Mouse (Mus musculus): Measurements from ENCODE around the gene Snrpe.

Gene Snrpe

GRCm38 (mm10) chr1:133609771-133610502 is at the start of gene Snrpe:
Gene Snrpe, minus strand, starts transcription at chr1:133610291.
- DNase-seq = peak; percentile 97 to 98

- peak in 1 of 2 experiments; percentile 10 for DNase-seq
Measured at GRCm38 (mm10) chr1:133658878-133659277, 48.8 kb upstream of the Snrpe start.

GRCm38 (mm10) chr1:133656811-133657210 is 46.7 kb upstream of the Snrpe start:
- no peak for DNase-seq

- DNase-seq = no peak
Measured at GRCm38 (mm10) chr1:133653033-133653432, 42.9 kb upstream of the Snrpe start.

GRCm38 (mm10) chr1:133650288-133651055 is 40.4 kb upstream of the Snrpe start:
- no peak for DNase-seq

- DNase-seq = no peak
Measured at GRCm38 (mm10) chr1:133645652-133646051, 35.6 kb upstream of the Snrpe start.

- DNase-seq = no peak
Measured at GRCm38 (mm10) chr1:133641163-133641562, 31.1 kb upstream of the Snrpe start.

- no peak for DNase-seq
Measured at GRCm38 (mm10) chr1:133638517-133638916, 28.4 kb upstream of the Snrpe start.

- DNase-seq = no peak
Measured at GRCm38 (mm10) chr1:133632168-133632567, 22.1 kb upstream of the Snrpe start.

- no peak for DNase-seq
Measured at GRCm38 (mm10) chr1:133625052-133625451, 15.0 kb upstream of the Snrpe start.

- no peak for DNase-seq
Measured at GRCm38 (mm10) chr1:133618311-133618710, 8.2 kb upstream of the Snrpe start.

GRCm38 (mm10) chr1:133617908-133618307 is 7.8 kb upstream of the Snrpe start:
- no peak for DNase-seq

GRCm38 (mm10) chr1:133613817-133614216 is 3.7 kb upstream of the Snrpe start:
- DNase-seq = no peak

GRCm38 (mm10) chr1:133611436-133611835 is 1.3 kb upstream of the Snrpe start:
- no peak for DNase-seq

- no peak for DNase-seq
Measured at GRCm38 (mm10) chr1:133610601-133611000, 510 bp upstream of the Snrpe start.

GRCm38 (mm10) chr1:133603174-133603573 is 6.9 kb downstream of the Snrpe start:
- no peak for DNase-seq

GRCm38 (mm10) chr1:133596298-133597007 is 13.6 kb downstream of the Snrpe start:
- DNase-seq = peak in 1 of 2 experiments; percentile 14

- DNase-seq = no peak
Measured at GRCm38 (mm10) chr1:133585995-133586537, 24.0 kb downstream of the Snrpe start.

GRCm38 (mm10) chr1:133571293-133571692 is 38.8 kb downstream of the Snrpe start:
- DNase-seq = no peak
